Mouse (Mus musculus): Measurements from ENCODE around the gene Kcnq2. TPM values are rescaled to one million over a fixed set of nuclear protein-coding genes. Genes with fewer than 3 reads are reported as not detected.
A peak's percentile ranks its signal among the peaks of the same experiment; 100 is the strongest.

Kcnq2 gene
- polyA plus RNA-seq, 1 experiment from 2014 or later, result 41.6 TPM

- H3K9ac ChIP-seq, result no peak overlapping the region
- peaks cover 49% of the 10 kb centered on the region for H3K4me1 ChIP-seq
- no peaks in the 10 kb centered on the region for H3K9me3 ChIP-seq
- no peaks in the 10 kb centered on the region for H3K36me3 ChIP-seq
- 0 out of 2 replicates have a peak overlapping the region, but pooled peaks have one; percentile 9 for H3K27ac ChIP-seq
- peak; percentile 65 for ATAC-seq (ENCODE audit: low FRiP score, low read depth)
- H3K4me3 ChIP-seq, result no peak overlapping the region
- WGBS, result 80% methylated on average over 4 of the region's 4 CpGs
- no peaks in the 10 kb centered on the region for H3K27me3 ChIP-seq (replicated peaks)
- no peak overlapping the region for H3K4me2 ChIP-seq (replicated peaks)
These were observed 14.1 kb downstream of the Kcnq2 start for GRCm38 (mm10) chr2:181120922-181121449.

- WGBS, result 42% methylated on average over 10 of the region's 10 CpGs
- H3K27ac ChIP-seq, result no peak overlapping the region
- no peaks in the 10 kb centered on the region for H3K9me3 ChIP-seq
- H3K27me3 ChIP-seq (replicated peaks), result no peaks in the 10 kb centered on the region
- H3K4me3 ChIP-seq, result no peak overlapping the region
- no peak overlapping the region for H3K4me2 ChIP-seq (replicated peaks)
- no peak overlapping the region for H3K9ac ChIP-seq
- H3K36me3 ChIP-seq, result no peaks in the 10 kb centered on the region
- peaks cover 54% of the 10 kb centered on the region for H3K4me1 ChIP-seq
- ATAC-seq (ENCODE audit: low FRiP score, low read depth), result no peak
These were observed 15.1 kb downstream of the Kcnq2 start for GRCm38 (mm10) chr2:181119952-181120351.

GRCm38 (mm10) chr2:181116436-181116835 lies 18.7 kb downstream of the Kcnq2 start:
- Histone ChIP-seq H3K9ac (no peak overlapping the region), H3K4me1 (peaks cover 49% of the 10 kb centered on the region), H3K27ac (no peak overlapping the region), H3K9me3 (no peaks in the 10 kb centered on the region), H3K4me2 (replicated peaks) (no peak overlapping the region), H3K36me3 (no peaks in the 10 kb centered on the region; the same call in 1 of the 2 replicates), H3K27me3 (replicated peaks) (no peaks in the 10 kb centered on the region), H3K4me3 (no peak overlapping the region)
- 82% methylated on average over 5 of the region's 5 CpGs for WGBS
- no peak for ATAC-seq (ENCODE audit: low FRiP score, low read depth)

DNA sequence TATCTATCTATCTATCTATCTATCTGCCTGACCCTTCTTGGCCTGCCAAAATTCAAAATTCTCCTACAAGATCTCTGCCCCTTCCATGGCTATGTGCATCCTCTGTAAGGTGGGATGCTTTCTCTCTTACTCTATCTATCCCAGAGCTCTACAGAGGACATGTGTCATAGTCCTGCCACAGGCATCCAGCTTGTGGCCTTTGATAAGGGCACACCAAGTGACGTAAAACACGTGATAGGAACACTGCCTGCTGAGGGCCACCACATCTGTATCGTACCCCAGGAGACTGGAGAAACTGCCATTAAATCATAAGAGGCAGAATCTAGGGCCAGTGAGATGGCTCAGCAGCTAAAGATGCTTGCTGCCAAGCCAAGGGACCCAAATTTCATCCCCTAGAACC lies 19.7 kb downstream of the Kcnq2 start:
- no peak for ATAC-seq (ENCODE audit: low FRiP score, low read depth)
- Histone ChIP-seq H3K4me1 (peaks cover 38% of the 10 kb centered on the region), H3K27me3 (replicated peaks) (no peaks in the 10 kb centered on the region), H3K9ac (no peak overlapping the region), H3K4me2 (replicated peaks) (no peak overlapping the region), H3K9me3 (no peaks in the 10 kb centered on the region), H3K4me3 (no peak overlapping the region), H3K36me3 (no peaks in the 10 kb centered on the region; the same call in 1 of the 2 replicates), H3K27ac (no peak overlapping the region)
- WGBS, result 78% methylated on average over 3 of the region's 3 CpGs

GRCm38 (mm10) chr2:181113762-181114361 lies 21.2 kb downstream of the Kcnq2 start:
- WGBS, result 45% methylated on average over 8 of the region's 8 CpGs
- peaks cover 8% of the 10 kb centered on the region; the same call in 1 of the 2 replicates for H3K36me3 ChIP-seq
- no peak overlapping the region for H3K27ac ChIP-seq
- peak; percentile 62 for ATAC-seq (ENCODE audit: low FRiP score, low read depth)
- H3K4me3 ChIP-seq, result no peak overlapping the region
- no peak overlapping the region for H3K9ac ChIP-seq
- no peak overlapping the region for H3K4me2 ChIP-seq (replicated peaks)
- no peaks in the 10 kb centered on the region for H3K9me3 ChIP-seq
- H3K27me3 ChIP-seq (replicated peaks), result no peaks in the 10 kb centered on the region
- peaks cover 31% of the 10 kb centered on the region for H3K4me1 ChIP-seq

DNA sequence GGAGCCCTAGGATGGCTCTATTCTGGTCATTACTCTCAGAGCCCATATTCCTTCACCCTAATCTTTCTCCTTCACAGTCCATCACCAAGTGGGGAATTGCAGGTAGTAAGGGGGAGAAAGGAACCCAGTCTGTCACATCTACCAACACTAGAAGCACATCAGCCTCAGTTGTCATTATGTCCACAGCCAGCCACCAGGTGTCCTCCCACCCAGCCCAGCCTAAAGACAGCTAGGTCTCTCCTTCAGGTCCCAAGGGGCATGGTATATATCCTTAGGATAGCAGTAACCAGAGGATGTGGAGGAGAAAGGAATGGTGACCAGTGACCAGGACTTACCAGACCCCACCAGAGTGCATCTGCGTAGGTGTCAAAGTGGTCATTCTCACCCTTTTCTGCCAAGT lies 23.4 kb downstream of the Kcnq2 start:
- Histone ChIP-seq H3K36me3 (peaks cover 12% of the 10 kb centered on the region; the same call in 1 of the 2 replicates), H3K9me3 (no peaks in the 10 kb centered on the region), H3K27me3 (replicated peaks) (no peaks in the 10 kb centered on the region), H3K4me2 (replicated peaks) (no peak overlapping the region), H3K27ac (no peak overlapping the region), H3K4me3 (no peak overlapping the region), H3K9ac (no peak overlapping the region), H3K4me1 (peaks cover 28% of the 10 kb centered on the region)
- no peak for ATAC-seq (ENCODE audit: low FRiP score, low read depth)
- 96% methylated on average over 1 of the region's 1 CpGs for WGBS

- Histone ChIP-seq H3K36me3 (peaks cover 7% of the 10 kb centered on the region; the same call in 1 of the 2 replicates), H3K4me3 (no peak overlapping the region), H3K4me2 (replicated peaks) (no peak overlapping the region), H3K27ac (no peak overlapping the region), H3K9ac (no peak overlapping the region), H3K27me3 (replicated peaks) (no peaks in the 10 kb centered on the region), H3K4me1 (peaks cover 14% of the 10 kb centered on the region), H3K9me3 (no peaks in the 10 kb centered on the region)
- ATAC-seq (ENCODE audit: low FRiP score, low read depth), result no peak
- 72% methylated on average over 2 of the region's 2 CpGs for WGBS
These were observed 31.0 kb downstream of the Kcnq2 start for GRCm38 (mm10) chr2:181104111-181104510.

DNA sequence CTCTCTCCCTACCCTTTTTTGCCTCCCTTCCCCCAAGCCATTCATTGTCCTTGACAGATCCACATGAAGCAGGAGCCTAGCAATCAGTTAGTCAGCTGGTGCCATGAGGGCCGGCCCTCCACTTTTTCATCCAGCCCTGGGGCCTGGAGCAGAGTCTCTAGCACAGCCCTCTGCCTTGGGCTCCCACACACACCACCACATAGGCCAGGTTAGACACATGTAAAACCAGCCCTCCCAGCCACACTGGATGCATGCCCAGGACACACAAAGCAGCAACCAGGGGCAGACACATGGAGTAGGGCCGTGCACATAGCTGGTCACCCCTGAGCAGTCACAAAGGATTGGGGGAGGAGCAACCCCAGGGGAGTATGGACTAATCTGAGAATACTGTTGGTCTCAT lies 32.9 kb downstream of the Kcnq2 start:
- no peak overlapping the region for H3K9ac ChIP-seq
- H3K27me3 ChIP-seq (replicated peaks), result no peaks in the 10 kb centered on the region
- no peaks in the 10 kb centered on the region for H3K9me3 ChIP-seq
- no peaks in the 10 kb centered on the region for H3K36me3 ChIP-seq
- no peak overlapping the region for H3K4me2 ChIP-seq (replicated peaks)
- peak; percentile 77 for ATAC-seq (ENCODE audit: low FRiP score, low read depth)
- H3K27ac ChIP-seq, result peak overlapping the region; percentile 33
- peaks cover 14% of the 10 kb centered on the region for H3K4me1 ChIP-seq
- no peak overlapping the region for H3K4me3 ChIP-seq
- 27% methylated on average over 2 of the region's 2 CpGs for WGBS

- Histone ChIP-seq H3K4me2 (replicated peaks) (no peak overlapping the region), H3K4me1 (peaks cover 14% of the 10 kb centered on the region), H3K27me3 (replicated peaks) (no peaks in the 10 kb centered on the region), H3K36me3 (0 out of 2 replicates have a peak, but pooled peaks cover 4% of the 10 kb centered on the region), H3K9me3 (no peaks in the 10 kb centered on the region), H3K4me3 (no peak overlapping the region), H3K27ac (peak overlapping the region; percentile 33; the same call in 1 of the 2 replicates), H3K9ac (no peak overlapping the region)
- ATAC-seq (ENCODE audit: low FRiP score, low read depth), result peak; percentile 55; the same call in 1 of the 2 replicates
- 53% methylated on average over 1 of the region's 1 CpGs for WGBS
These were observed 33.5 kb downstream of the Kcnq2 start for GRCm38 (mm10) chr2:181101626-181102025.

DNA sequence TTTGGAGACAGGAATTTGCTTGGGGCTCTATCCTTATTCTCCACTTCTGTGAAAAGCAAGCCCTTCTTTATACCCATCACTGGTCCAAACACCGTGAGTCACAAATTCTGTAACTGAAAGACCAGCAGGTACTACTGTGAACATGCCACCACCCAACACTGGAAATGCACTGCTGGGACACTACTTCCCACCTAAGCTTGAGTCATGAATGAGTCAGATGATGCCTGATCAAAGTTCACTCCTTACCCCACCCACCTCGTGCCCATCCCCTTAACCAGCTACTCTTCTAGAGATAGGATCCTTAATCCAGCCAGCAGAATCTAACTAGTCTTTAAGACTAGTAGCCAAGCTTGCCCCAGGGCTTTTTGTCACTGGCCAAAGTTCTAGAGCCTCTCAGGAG lies 35.0 kb downstream of the Kcnq2 start:
- no peak overlapping the region for H3K27ac ChIP-seq
- H3K36me3 ChIP-seq, result 0 out of 2 replicates have a peak, but pooled peaks cover 4% of the 10 kb centered on the region
- no peaks in the 10 kb centered on the region for H3K27me3 ChIP-seq (replicated peaks)
- ATAC-seq (ENCODE audit: low FRiP score, low read depth), result no peak
- peaks cover 14% of the 10 kb centered on the region for H3K4me1 ChIP-seq
- H3K4me2 ChIP-seq (replicated peaks), result no peak overlapping the region
- H3K9ac ChIP-seq, result no peak overlapping the region
- H3K4me3 ChIP-seq, result no peak overlapping the region
- WGBS, result 88% methylated on average over 2 of the region's 2 CpGs
- no peaks in the 10 kb centered on the region for H3K9me3 ChIP-seq

- no peaks in the 10 kb centered on the region for H3K9me3 ChIP-seq
- no peak for ATAC-seq (ENCODE audit: low FRiP score, low read depth)
- no peak overlapping the region for H3K9ac ChIP-seq
- H3K4me3 ChIP-seq, result no peak overlapping the region
- 93% methylated on average over 3 of the region's 3 CpGs for WGBS
- no peaks in the 10 kb centered on the region for H3K27me3 ChIP-seq (replicated peaks)
- H3K36me3 ChIP-seq, result peaks cover 17% of the 10 kb centered on the region; the same call in 1 of the 2 replicates
- H3K27ac ChIP-seq, result no peak overlapping the region
- no peaks in the 10 kb centered on the region for H3K4me1 ChIP-seq
- H3K4me2 ChIP-seq (replicated peaks), result no peak overlapping the region
These were observed 45.0 kb downstream of the Kcnq2 start for GRCm38 (mm10) chr2:181090123-181090522.

DNA sequence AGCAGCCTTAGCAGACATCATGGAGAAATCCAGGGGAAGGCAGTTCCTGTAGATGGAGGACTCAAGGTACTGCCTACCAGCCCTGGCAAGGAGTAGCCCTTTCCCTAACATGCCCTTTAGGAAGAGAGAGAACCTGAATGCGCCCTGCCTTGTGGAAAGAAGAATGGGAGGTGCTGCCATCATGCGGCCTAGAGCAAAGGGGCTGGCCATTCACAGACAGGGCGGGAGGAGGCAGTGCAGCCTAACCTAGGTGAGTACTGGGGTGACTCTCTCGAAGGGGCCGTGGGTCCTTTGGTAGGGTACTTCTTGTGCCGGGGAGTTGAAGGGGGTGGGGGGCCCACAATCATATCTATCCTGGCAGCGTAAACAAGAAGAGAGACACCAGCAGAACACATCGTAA lies 50.1 kb downstream of the Kcnq2 start:
- Histone ChIP-seq H3K4me1 (no peaks in the 10 kb centered on the region), H3K36me3 (peaks cover 35% of the 10 kb centered on the region; the same call in 1 of the 2 replicates), H3K9me3 (no peaks in the 10 kb centered on the region), H3K27ac (no peak overlapping the region), H3K9ac (no peak overlapping the region), H3K27me3 (replicated peaks) (no peaks in the 10 kb centered on the region; the same call in 1 of the 2 replicates), H3K4me2 (replicated peaks) (no peak overlapping the region), H3K4me3 (no peak overlapping the region)
- ATAC-seq (ENCODE audit: low FRiP score, low read depth), result no peak
- WGBS, result 65% methylated on average over 8 of the region's 8 CpGs

- no peak overlapping the region for H3K4me2 ChIP-seq (replicated peaks)
- H3K27ac ChIP-seq, result no peak overlapping the region
- no peak for ATAC-seq (ENCODE audit: low FRiP score, low read depth)
- no peak overlapping the region for H3K9ac ChIP-seq
- no peaks in the 10 kb centered on the region for H3K4me1 ChIP-seq
- peaks cover 35% of the 10 kb centered on the region; the same call in 1 of the 2 replicates for H3K36me3 ChIP-seq
- H3K27me3 ChIP-seq (replicated peaks), result no peaks in the 10 kb centered on the region; the same call in 1 of the 2 replicates
- H3K4me3 ChIP-seq, result no peak overlapping the region
- no peaks in the 10 kb centered on the region for H3K9me3 ChIP-seq
- 57% methylated on average over 4 of the region's 4 CpGs for WGBS
These were observed 51.2 kb downstream of the Kcnq2 start for GRCm38 (mm10) chr2:181083945-181084344.

All from neural tube, embryonic 12.5 days (tissue).